In genomic region chr17:29801358-29801757, GRCm38 (mm10) we compare ENCODE assay signal across 8 mouse cellular contexts.
DNase-seq lines count a peak whose midpoint lies in the region; ATAC-seq and TF ChIP-seq lines count a peak whose summit lies in the region.

No protein-coding gene starts in this region.

- peaks cover 5% of the 10 kb centered on the region; the same call in 1 of the 2 replicates for H3K4me1 ChIP-seq in kidney, adult 2 months (ENCODE audit: control insufficient read depth, insufficient read depth, low read length)
- H3K4me1 ChIP-seq in kidney, embryonic 14.5 days (ENCODE audit: control insufficient read depth, insufficient read depth, low read length): no peaks in the 10 kb centered on the region
- no peaks in the 10 kb centered on the region for H3K4me1 ChIP-seq in MEL (ENCODE audit: control insufficient read depth in 1 of 2, insufficient read depth in 2 of 2, low read length in 2 of 2)
- H3K4me1 ChIP-seq in limb, embryonic 11.5 days (ENCODE audit: control insufficient read depth, insufficient read depth, low read length): peaks cover 7% of the 10 kb centered on the region; the same call in 1 of the 2 replicates

- peak; percentile 62 for DNase-seq in kidney, adult 2 months
- DNase-seq in MEL (ENCODE audit: low read depth, low spot score): peak; percentile 71
- DNase-seq in c-Kit-positive CD71-negative TER-119-negative erythroid progenitor cells, embryonic 14.5 days (ENCODE audit: low read depth): peak; percentile 56
- peak; percentile 68 for DNase-seq in gastrocnemius, adult 18-20 months (ENCODE audit: low spot score)
- peak; percentile 84 for DNase-seq in limb, embryonic 11.5 days (ENCODE audit: low spot score)
- DNase-seq in retina, embryonic 14.5 days (ENCODE audit: low spot score): peak; percentile 79
- peak; percentile 60 to 77 for DNase-seq in urinary bladder, postnatal 36 days (ENCODE audit: low spot score in 2 of 2)

- 30% methylated on average over 4 of the region's 4 CpGs for WGBS in kidney, adult 2 months
- 25% methylated on average over 4 of the region's 4 CpGs for WGBS in kidney, embryonic 14.5 days
- WGBS in limb, embryonic 11.5 days: 23% methylated on average over 4 of the region's 4 CpGs

- no peak overlapping the region for H3K4me2 ChIP-seq in kidney, embryonic 14.5 days (replicated peaks; ENCODE audit: low read depth, low read length)
- H3K4me2 ChIP-seq in limb, embryonic 11.5 days (ENCODE audit: low read depth, severe bottlenecking): no peak overlapping the region

- no peak for TF ChIP-seq EP300 in MEL (IDR thresholded peaks at IDR 0.05; ENCODE audit: low read depth in 1 of 2, low read length in 2 of 2)

- H3K27me3 ChIP-seq in kidney, adult 2 months (replicated peaks; ENCODE audit: control insufficient read depth, insufficient read depth, low read length): no peaks in the 10 kb centered on the region
- H3K27me3 ChIP-seq in kidney, embryonic 14.5 days (ENCODE audit: control insufficient read depth, insufficient read depth, low read length): peaks cover 3% of the 10 kb centered on the region; the same call in 1 of the 2 replicates
- no peaks in the 10 kb centered on the region for H3K27me3 ChIP-seq in MEL (ENCODE audit: control insufficient read depth in 1 of 2, insufficient read depth in 2 of 2, low read length in 2 of 2)
- no peaks in the 10 kb centered on the region for H3K27me3 ChIP-seq in limb, embryonic 11.5 days (ENCODE audit: control insufficient read depth, insufficient read depth, low read length)

- TF ChIP-seq CTCF in kidney, adult 2 months (conservative IDR thresholded peaks at IDR 0.05; ENCODE audit: insufficient read depth, insufficient read length, low read depth, low read length): peak; percentile 68
- TF ChIP-seq CTCF in MEL (IDR thresholded peaks at IDR 0.05 in 2 of 3, conservative IDR thresholded peaks at IDR 0.05 in 1 of 3; ENCODE audit: control insufficient read depth in 1 of 3, insufficient read depth in 1 of 3, low read depth in 2 of 3, low read length in 3 of 3, poor library complexity in 1 of 3, severe bottlenecking in 1 of 3): peak; percentile 60 to 87 (median 62)

- no peaks in the 10 kb centered on the region for H3K79me2 ChIP-seq in MEL (ENCODE audit: control insufficient read depth, insufficient read depth, low read length, poor library complexity)

- TF ChIP-seq RAD21 in MEL (IDR thresholded peaks at IDR 0.05; ENCODE audit: low read depth, low read length): no peak; the same call in none of the 2 replicates

- ATAC-seq in kidney, embryonic 14.5 days (ENCODE audit: low FRiP score, low TSS enrichment): no peak
- ATAC-seq in limb, embryonic 11.5 days (ENCODE audit: insufficient number of reproducible peaks, low FRiP score, low TSS enrichment, low read depth): no peak

- no peak overlapping the region for H3K27ac ChIP-seq in kidney, adult 2 months (ENCODE audit: insufficient read depth, low read depth, low read length)
- H3K27ac ChIP-seq in kidney, embryonic 14.5 days (ENCODE audit: low read depth, low read length): no peak overlapping the region
- H3K27ac ChIP-seq in MEL (ENCODE audit: control insufficient read depth, low read depth, low read length): no peak overlapping the region
- H3K27ac ChIP-seq in limb, embryonic 11.5 days (replicated peaks; ENCODE audit: low read depth, low read length): no peak overlapping the region

- H3K9me3 ChIP-seq in kidney, embryonic 14.5 days (ENCODE audit: control insufficient read depth, low read length): peaks cover 6% of the 10 kb centered on the region
- H3K9me3 ChIP-seq in MEL (replicated peaks; ENCODE audit: insufficient read depth, low read length): no peaks in the 10 kb centered on the region
- H3K9me3 ChIP-seq in limb, embryonic 11.5 days (ENCODE audit: control insufficient read depth, low read length): no peaks in the 10 kb centered on the region

- H3K36me3 ChIP-seq in kidney, adult 2 months (ENCODE audit: control insufficient read depth, insufficient read depth, low read length): no peaks in the 10 kb centered on the region
- H3K36me3 ChIP-seq in kidney, embryonic 14.5 days (ENCODE audit: control insufficient read depth, insufficient read depth, low read length): no peaks in the 10 kb centered on the region
- no peaks in the 10 kb centered on the region; a peak in 1 of 4 replicates for H3K36me3 ChIP-seq in MEL (ENCODE audit: control insufficient read depth in 1 of 2, insufficient read depth in 2 of 2, low read length in 2 of 2)
- no peaks in the 10 kb centered on the region for H3K36me3 ChIP-seq in limb, embryonic 11.5 days (ENCODE audit: control insufficient read depth, insufficient read depth, low read length)

- TF ChIP-seq POLR2A in kidney, adult 2 months (IDR thresholded peaks at IDR 0.05; ENCODE audit: low read depth, low read length): no peak
- no peak for TF ChIP-seq POLR2A in MEL (IDR thresholded peaks at IDR 0.05; ENCODE audit: control insufficient read depth in 1 of 2, insufficient read depth in 1 of 2, low read depth in 1 of 2, low read length in 2 of 2, poor library complexity in 1 of 2)

- H3K9ac ChIP-seq in kidney, embryonic 14.5 days (ENCODE audit: low read depth, low read length): no peak overlapping the region
- no peak overlapping the region for H3K9ac ChIP-seq in MEL (ENCODE audit: control insufficient read depth, low read depth, low read length, poor library complexity, severe bottlenecking)
- H3K9ac ChIP-seq in limb, embryonic 11.5 days (ENCODE audit: low read length): no peak overlapping the region

- no peak overlapping the region for H3K4me3 ChIP-seq in kidney, adult 2 months (ENCODE audit: insufficient read depth, low read depth, low read length)
- H3K4me3 ChIP-seq in kidney, embryonic 14.5 days (ENCODE audit: low read length): no peak overlapping the region
- H3K4me3 ChIP-seq in MEL (ENCODE audit: control insufficient read depth in 1 of 2, insufficient read depth in 1 of 2, low read depth in 2 of 2, low read length in 2 of 2): no peak overlapping the region
- H3K4me3 ChIP-seq in limb, embryonic 11.5 days (ENCODE audit: low read depth, low read length): no peak overlapping the region

TF ChIP-seq in MEL, 35 proteins besides CTCF, POLR2A, EP300 and RAD21:
- TF ChIP-seq TBP (IDR thresholded peaks at IDR 0.05; ENCODE audit: low read depth, low read length): no peak
- TF ChIP-seq NRF1 (IDR thresholded peaks at IDR 0.05; ENCODE audit: insufficient read depth, low read depth, low read length, poor library complexity, severe bottlenecking): no peak
- no peak for TF ChIP-seq NELFE (IDR thresholded peaks at IDR 0.05; ENCODE audit: low read depth, low read length)
- no peak for TF ChIP-seq MYB (IDR thresholded peaks at IDR 0.05; ENCODE audit: low read depth, low read length)
- TF ChIP-seq MAZ (IDR thresholded peaks at IDR 0.05; ENCODE audit: low read depth, low read length): 0 out of 2 replicates have a peak, but pooled peaks have one; percentile 27
- TF ChIP-seq SIN3A (IDR thresholded peaks at IDR 0.05; ENCODE audit: low read length): no peak
- TF ChIP-seq MXI1 (IDR thresholded peaks at IDR 0.05; ENCODE audit: low read depth, low read length): no peak
- no peak for TF ChIP-seq E2F4 (IDR thresholded peaks at IDR 0.05; ENCODE audit: borderline replicate concordance, low read depth, low read length)
- TF ChIP-seq SMC3 (IDR thresholded peaks at IDR 0.05; ENCODE audit: low read depth, low read length): peak; percentile 17
- no peak for TF ChIP-seq KAT2A (conservative IDR thresholded peaks at IDR 0.05; ENCODE audit: low read depth, low read length)
- no peak for TF ChIP-seq MAX (IDR thresholded peaks at IDR 0.05; ENCODE audit: low read length)
- no peak for TF ChIP-seq MEF2A (IDR thresholded peaks at IDR 0.05; ENCODE audit: extremely low read depth, insufficient replicate concordance, low read depth, low read length, poor library complexity, severe bottlenecking)
- no peak for TF ChIP-seq CHD1 (IDR thresholded peaks at IDR 0.05; ENCODE audit: low read depth, low read length)
- no peak for TF ChIP-seq USF1 (IDR thresholded peaks at IDR 0.05; ENCODE audit: low read depth, low read length)
- TF ChIP-seq ZKSCAN1 (IDR thresholded peaks at IDR 0.05; ENCODE audit: low read depth, low read length): no peak
- TF ChIP-seq USF2 (IDR thresholded peaks at IDR 0.05; ENCODE audit: borderline replicate concordance in 1 of 2, insufficient read depth in 1 of 2, low read depth in 1 of 2, low read length in 2 of 2): no peak
- TF ChIP-seq POLR2AphosphoS5 (IDR thresholded peaks at IDR 0.05; ENCODE audit: borderline replicate concordance, low read depth, low read length): no peak
TF ChIP-seq in MEL: peak in this region for 2.
